Mouse (Mus musculus) gastrocnemius, postnatal 36 days (tissue): ENCODE data around the gene Dusp5. TPM values are rescaled to one million over a fixed set of nuclear protein-coding genes. Genes with fewer than 3 reads are reported as not detected.
"Not testable (repeated sequence)": the region's sequence is repeated elsewhere in the genome, so short reads cannot be mapped to it uniquely, and the experiment has no call there.

Source experiments
- DNase-seq, 2 experiments: peaks; one replicate each; pipeline ENCODE4 v3.0.0; 2022
- intact Hi-C: fragments of 180-260 bp; cut with DNase I; formaldehyde crosslinking; loops from one replicate; pipeline ENCODE4 v1.15.1; 2025
- long read RNA-seq, 2 experiments: library from polyadenylated mRNA; stranded (forward); transcript quantifications; one replicate each; pipeline ENCODE4 v2.0.0; 2021
- total RNA-seq, 2 experiments: library from RNA; stranded (reverse); gene quantifications; 2 replicates each; pipeline ENCODE4 v1.2.3; 2021

Dusp5 gene
- total RNA-seq = 1 to 10 TPM; 1.1 to 1.2 TPM
- long read RNA-seq, experiment 1, partial matches to known transcripts = 3 of 3 reads
- long read RNA-seq, experiment 1, other reads (novel, unspliced or antisense) = 0 of 3 reads
- long read RNA-seq, experiment 2, partial matches to known transcripts = 0 of 1 reads
- long read RNA-seq, experiment 2, other reads (novel, unspliced or antisense) = 0 of 1 reads

DNA sequence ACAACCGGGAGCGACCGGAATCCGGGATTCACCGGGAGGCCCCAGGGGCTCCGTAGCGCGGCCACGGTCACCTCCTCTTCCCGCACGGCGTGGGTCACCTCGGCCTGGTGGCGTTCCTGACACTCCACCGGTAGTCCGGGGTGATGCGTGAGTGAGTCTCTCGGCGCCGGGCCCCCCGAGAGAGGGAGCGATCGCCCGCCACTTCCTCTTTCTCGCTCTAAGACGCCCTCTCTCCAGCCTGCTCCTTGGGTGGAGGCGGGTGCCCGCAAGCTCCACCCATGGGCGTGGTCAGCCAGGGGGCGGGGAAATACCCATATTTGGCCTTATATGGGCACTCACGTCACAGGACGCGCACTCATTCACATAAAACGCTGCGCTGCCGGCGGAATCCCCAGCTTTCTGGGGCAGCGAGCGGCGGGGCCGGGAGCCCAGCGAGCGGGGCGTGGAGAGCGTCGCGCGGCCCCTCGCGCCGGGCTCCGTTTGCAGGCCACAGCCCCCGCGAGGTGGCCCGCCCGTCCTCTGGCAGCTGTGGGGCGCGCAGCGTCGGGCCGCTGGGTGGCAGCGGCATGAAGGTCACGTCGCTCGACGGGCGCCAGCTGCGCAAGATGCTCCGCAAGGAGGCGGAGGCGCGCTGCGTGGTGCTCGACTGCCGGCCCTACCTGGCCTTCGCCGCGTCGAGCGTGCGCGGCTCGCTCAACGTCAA is at the start of gene Dusp5:
Gene Dusp5, plus strand, starts transcription at position 358 of the 703 bp plus-strand sequence.
- DNase-seq = peak; percentile 96 to 98
- intact Hi-C loops = no loop called here

DNA sequence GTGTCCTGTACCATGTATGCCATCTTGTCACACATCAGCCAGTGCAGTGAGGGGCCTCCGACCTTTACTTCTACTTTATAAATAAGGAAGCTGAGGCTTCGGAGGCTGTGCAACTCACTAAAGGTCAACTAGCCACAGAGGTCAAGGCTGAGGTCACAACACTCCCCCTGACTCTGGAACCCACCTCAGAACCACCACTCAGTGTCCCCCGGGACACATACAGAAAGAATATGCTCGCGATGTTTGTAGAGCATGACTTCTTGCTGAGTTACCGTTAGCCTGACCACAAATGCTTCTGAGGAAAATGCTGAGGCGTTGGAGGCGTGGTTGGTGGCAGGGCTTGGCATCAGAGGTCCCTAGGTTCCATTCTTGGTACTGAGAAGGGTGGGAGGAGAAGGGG is 49.3 kb upstream of the Dusp5 start:
- no peak for DNase-seq

DNA sequence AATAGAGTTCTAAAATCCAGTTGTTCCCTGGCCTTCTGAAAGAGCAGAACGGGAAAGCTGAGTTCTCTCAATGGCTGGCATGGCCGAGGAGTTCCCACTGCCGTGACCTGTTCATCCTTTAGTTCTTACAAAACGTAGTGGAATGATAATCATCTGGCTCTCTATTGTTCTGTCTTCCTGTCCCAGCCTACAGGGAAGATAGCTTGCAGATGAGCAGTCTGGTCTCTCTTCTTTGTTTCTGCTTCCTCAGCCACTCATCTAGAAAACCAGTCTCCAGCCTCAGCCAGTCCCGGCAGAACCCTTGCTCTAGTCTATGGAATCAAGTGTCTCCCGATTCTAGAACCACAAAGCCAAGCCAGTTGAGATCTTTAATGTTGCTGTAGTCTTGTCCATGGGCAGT is 46.8 kb upstream of the Dusp5 start:
- DNase-seq = no peak
- intact Hi-C loops = no loop called here

More for the DNA sequence above, 49.3 kb upstream of the Dusp5 start:
- intact Hi-C loops = no loop called here

DNA sequence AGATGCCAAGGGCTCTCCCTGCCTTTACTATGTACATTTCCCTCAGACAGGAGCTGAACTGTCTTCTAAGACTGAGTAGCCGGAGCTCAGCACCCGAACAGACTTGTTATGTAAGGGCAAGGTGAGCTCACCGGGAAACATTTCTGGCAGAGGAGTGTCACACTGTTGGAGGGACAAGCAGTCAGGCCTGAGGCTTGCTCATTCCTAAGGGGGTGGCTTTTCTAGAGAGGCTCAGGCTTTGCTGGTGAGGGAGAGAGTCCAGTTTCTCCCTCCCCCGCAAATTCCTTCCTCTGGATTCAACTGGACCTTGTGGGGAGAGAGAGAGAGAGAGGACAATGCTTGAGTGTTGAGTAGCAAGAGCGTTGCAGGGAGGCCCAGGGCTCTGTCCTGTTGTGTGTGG is 46.4 kb upstream of the Dusp5 start:
- DNase-seq = no peak
- intact Hi-C loops = no loop called here

DNA sequence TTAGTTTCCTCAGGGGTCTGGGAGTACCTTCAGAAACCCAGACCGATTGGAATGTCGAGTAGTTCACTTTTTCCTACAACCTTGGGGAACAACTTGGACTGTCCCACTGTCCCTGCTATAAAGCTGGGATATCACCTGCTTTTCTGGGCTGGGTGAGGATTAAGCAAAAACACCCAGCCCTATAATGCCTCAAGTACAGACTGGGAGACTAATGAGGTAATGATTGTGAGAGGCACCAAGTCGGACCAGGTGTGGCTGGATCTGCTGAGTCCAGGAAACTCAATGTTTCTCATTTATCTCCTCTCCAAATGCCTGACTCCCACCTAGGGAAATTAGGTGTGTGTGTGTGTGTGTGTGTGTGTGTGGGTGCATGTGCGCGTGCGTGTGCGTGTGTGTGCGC is 44.9 kb upstream of the Dusp5 start:
- DNase-seq = no peak
- intact Hi-C loops = no loop called here

DNA sequence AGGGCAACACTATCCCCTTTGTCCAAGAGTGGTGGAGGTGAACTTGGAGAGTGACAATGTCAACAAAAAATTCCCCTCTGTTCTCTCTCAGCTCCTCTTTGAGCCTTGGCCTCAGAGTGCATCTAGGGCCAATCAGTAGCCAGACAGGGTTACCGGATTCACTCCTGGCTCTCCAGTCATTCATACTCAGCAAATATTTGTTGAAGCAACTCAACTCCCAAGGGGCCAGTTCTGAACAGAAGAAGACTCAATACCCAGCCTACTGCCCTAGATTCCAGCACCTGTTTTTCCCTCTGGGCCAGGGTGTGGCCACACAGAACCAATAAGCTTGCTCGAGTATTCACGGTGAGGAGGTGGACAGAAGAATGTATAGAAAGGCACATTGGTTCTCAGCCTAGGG is 44.0 kb upstream of the Dusp5 start:
- intact Hi-C loops = no loop called here
- no peak for DNase-seq

DNA sequence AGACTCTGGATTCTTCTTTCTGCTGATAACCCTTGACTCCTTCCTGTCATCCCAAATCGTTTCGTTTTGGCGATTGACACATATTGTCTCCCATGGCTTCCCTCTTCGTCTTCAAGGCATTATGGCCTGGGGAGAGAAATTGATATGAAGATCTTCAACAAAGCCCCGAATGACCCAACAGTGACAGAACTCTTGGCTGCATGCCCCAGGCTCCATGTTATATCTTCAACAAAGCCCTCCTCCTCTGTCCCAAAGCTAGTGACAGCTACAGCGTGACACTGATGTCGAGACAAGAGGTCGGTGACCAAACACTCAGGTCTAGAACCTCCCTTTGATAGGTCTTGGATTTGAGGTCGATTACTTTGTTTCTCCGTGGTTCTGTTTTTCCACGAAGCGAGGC is 39.7 kb upstream of the Dusp5 start:
- intact Hi-C loops = no loop called here
- no peak for DNase-seq

DNA sequence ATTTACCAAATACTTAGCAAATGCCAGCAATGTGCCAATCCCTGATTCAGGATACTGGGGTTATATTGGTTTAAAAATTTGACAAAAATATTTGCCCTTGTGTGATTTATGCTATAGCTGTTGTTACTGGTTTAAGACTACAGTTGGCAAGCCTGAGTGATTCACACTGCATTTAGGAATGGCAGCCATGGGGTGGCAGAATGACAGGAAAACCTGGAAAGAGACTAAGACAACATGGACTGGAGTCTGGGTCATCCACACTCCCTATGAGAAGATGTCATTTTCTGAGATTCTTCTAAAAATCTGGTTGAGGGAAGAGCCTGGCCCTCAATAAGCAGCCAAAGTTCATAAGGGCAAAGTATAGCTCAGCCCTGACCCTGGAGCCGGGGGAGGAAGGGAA is 39.0 kb upstream of the Dusp5 start:
- DNase-seq = no peak
- intact Hi-C loops = no loop called here

DNA sequence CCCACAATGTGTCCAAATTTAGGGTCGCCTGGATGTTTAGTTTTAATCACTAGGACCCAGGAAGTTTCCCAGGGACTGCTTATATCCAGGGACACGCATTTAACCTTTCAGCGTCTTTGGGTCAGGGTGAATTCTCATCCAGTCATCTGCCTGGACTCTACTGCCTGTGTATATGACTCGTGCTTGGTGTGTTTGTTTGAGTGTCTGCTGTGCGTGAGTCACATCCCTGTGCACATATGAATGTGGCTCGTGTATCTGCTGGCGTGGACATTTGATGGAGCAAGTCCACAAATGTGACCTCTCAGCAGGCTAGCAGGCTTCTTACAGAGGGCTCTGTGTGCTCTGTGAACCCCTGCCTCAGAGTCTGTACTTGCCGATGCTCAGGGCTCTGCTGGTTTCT is 38.0 kb upstream of the Dusp5 start:
- intact Hi-C loops = no loop called here
- DNase-seq = no peak

DNA sequence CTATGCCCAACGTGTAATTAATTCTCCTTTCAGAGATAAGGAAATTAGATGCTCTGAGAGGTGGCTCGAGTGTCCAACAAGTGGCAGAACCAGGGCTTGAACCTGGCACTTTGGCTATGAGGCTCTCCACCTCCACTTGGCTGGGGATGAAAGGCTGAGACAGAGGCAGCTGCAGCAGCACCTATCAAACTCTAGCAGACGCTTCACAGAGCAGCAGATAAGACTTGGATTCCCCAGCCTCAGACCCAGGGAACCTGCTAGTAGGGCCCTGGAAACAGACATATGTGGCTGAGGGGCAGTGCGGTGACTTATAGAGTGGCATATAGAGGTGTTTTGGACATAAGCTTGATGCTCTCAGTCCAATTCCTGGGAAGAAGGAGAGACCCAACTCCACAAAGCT is 36.4 kb upstream of the Dusp5 start:
- no peak for DNase-seq
- intact Hi-C loops = no loop called here

DNA sequence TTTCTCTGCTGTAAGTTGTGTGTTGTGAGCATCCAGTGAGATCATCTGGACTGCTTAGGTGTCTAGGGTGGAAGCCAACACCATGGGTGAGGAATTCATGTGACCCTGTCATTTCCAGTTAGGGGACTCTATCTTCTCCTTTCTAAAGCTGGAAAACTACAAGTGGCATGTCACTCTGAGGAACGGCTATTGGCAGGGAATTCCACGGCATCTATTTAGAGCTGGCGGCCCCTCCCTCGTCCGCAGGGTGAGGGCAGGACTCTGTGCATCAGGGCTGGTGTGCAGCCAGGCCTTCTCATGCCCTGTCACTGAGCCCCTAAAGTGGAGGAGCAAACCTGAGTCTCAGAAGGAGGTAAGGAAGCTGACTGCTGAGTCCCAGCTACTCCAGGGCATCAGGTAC is 35.0 kb upstream of the Dusp5 start:
- intact Hi-C loops = no loop called here
- DNase-seq = no peak

DNA sequence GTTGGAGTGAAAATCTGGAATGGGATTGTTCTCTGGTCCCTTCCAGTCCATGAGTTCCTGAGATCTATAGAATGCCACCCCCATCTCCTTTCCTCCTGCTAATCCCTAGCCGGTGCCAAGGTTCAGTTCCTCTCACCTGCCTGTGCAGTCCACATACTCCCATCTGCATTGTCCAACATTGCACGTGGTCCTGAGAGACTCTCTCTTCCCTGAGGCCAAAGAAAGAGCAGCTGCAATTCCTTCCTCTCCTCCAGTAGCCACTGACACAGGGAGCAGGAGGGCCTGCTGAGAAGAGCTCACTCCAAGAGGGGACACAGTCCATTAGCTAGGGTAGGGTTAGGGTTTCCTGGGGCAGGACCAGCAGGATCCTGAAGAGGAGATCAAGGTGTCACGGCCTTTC is 31.0 kb upstream of the Dusp5 start:
- DNase-seq = no peak
- intact Hi-C loops = no loop called here

DNA sequence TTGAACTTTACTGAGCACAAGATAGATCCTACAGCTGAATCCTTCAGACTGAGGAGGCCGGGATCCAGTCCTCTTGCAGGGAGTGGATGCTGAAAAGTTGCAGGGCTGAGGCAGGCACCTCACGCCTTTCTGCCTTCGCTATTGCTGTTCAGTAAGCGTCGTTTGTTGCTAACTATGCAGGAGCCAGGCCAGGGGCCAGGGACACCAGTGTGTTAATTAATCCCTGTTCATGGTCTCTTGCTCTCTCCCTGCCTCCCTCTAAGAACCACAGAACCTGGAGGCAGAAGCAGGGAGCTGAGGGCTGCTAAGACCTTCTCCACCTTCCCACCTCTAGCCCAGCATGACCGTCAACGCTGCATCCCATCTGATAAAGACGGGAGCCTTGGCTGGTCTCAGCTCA is 29.9 kb upstream of the Dusp5 start:
- intact Hi-C loops = no loop called here

DNA sequence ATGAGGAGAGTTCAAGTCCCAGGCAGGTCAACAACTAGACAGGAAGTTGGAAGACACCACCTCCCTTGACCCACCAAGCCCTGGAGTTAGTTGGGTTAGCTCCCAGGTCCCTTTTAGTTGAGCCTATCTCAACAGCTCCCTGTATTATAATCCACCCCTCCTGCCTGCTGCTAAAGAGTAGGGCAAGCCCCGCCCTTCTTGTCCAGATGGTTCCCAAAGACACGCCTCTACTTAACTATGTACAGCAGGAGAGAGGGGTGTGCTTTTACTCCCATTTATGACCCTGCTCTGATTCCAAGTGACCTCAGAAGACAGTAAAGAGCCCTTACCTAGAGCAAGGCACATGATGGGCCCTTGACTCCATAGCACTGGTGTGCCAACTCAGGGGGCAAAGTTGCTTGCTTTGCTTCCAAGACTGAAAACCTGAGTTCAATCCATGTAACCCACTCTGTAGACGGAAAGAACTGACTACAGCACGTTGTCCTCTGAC is 29.4 kb upstream of the Dusp5 start:
- intact Hi-C loops = no loop called here
- no peak for DNase-seq

More for the DNA sequence above, 29.9 kb upstream of the Dusp5 start:
- no peak for DNase-seq

DNA sequence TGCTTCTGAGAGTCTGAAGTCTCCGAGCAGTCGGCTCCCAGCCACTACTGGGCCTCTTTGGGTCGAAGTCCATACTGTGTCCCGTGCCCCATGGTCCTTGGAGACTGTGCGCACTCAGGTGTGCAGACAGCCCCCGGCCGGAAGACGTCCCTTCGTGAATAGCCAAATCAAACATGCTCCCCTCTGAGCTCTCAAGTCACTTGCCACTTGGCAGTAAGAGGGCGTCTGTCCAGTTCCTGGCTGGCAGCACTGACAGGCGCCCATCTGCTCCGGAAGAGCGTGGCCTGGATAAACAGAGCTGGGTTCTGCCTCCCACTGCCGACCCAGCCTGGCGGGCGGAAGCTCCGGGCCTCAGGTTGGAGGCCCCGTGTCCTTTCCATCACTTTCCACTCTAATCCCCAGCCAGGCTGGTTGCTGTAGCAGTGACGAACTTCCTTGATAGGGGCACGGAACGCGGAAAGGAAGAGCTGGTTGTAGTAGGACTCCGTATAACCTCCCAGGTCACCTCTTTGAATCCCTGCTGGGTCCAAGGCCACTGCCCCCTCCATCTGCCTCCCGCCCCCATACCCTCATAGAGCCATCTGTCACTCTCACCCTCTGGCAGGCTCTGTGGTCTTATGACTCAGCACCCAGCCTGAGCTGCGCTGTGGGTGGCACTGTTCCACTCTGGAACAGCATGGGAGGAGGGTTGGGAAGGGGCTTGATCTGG is 28.5 kb upstream of the Dusp5 start:
- intact Hi-C loops = no loop called here
- DNase-seq = no peak

DNA sequence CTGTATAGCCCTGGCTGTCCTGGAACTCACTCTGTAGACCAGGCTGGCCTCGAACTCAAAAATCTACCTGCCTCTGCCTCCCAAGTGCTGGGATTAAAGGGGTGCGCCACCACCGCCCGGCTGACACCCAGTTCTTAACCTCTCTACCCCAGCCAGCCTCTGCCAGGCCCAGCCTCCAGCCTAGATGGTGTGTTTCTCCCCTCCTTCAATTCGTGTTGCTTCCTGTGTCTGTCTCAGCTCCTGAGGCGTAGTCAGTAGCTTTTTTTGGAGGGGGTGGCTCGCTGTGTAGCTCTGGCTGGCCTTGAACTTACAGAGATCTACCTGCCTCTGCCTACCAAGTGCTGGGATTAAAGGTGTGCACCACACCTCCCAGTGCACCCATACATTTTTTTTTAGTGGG is 27.7 kb upstream of the Dusp5 start:
- DNase-seq, intact Hi-C loops: not testable (repeated sequence)

DNA sequence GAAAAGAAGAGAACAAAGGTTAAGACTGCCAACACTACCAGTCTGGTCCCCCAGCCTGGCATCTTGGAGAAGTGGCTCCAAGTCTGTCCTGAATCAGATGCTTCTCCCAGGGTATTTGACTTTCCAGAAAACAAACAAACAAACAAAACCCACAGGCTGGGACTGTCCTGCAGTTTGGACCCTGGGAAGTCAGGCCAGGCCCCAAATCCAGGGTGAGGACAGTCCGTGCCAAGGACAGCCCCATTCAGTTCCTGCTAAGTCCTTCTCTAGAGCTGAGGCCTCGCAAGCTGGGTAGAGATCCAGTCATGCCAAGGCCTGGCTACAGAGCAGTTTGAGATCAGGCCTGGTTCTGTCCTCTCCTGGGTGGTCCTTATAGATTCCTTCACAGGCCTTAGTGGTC is 27.1 kb upstream of the Dusp5 start:
- intact Hi-C loops = no loop called here
- DNase-seq = no peak

DNA sequence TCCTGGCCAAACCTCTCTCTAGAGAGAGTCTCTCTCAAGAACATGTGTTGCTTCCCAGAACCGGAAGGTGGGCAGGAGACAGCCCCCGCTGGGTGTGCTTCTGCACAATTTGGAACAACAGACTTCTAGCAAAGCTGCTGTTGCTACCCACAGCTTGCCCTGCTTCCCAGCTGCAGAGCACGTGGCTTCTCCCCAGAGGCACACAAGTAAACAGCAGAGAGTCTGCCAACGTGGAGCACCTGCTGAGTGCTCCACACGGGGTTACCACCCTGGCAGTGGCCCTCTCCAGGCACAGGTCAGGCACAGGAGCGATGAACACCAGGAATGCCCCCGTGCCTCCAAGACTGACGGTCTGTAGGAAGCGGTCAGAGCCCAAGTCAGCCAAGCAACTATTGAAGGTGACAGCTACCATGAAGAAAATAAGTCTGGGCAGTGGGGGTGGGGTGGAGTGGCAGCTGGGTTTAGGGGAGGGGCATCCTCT is 26.0 kb upstream of the Dusp5 start:
- intact Hi-C loops = no loop called here
- no peak for DNase-seq

DNA sequence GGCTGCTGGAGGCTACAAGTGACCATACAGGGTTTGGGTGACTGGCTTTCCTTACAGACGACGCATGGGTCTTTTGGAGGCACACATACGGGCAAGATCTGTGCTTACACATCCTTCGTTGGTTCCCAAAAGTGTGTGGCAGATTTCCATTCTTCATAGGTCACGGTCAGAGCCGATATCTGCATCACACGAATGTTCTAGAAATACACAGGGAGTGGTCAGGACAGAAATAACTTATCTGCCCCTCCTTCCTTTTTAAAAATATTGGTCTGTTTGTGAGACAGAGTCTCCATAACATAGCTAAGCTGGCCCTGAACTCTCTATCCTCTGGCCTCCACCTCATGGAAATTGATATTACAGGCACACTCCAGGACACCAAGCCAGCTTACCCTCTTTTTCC is 24.7 kb upstream of the Dusp5 start:
- intact Hi-C loops = no loop called here
- no peak for DNase-seq

DNA sequence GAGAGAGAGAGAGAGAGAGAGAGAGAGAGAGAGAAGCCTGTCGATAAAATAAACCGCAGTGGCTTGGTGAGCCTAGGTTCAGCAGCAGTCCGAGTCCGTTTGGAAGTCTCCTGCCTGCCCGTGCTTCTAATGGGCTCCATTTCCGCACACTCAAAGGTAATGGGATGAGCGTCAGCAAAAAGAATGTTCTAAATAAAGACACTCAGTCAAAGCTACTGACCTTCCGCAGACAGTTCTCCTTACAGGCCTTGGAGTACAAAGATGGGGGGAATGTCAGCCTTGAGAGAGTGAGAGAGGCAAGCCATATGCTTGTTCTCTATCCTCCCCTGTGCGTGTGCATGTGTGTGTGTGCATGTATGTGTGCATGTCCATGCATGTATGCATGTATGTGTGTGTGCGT is 23.2 kb upstream of the Dusp5 start:
- DNase-seq = no peak
- intact Hi-C loops = no loop called here

DNA sequence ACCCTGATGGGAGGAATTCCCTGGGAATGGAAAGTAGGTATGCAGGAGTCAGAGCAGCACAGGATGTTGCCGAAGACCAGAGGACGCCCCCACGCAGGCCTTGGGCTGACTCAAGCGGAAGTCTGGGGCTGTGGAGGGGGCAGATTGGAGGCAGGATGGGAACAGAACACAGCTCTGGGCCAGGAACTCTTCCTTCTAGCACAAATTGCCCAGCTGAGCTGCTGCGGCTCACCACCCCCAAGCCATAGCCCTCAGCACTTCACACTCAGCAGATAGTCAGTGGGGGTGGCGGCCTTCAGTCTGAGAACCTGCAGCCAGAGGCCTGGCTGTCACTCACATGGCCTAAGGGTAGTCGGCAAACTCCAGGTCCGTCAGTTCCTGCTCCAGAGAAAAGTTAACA is 21.4 kb upstream of the Dusp5 start:
- intact Hi-C loops = no loop called here
- no peak for DNase-seq
